Mouse (Mus musculus): ENCODE results near the gene Scn8a. TPM values are rescaled to one million over a fixed set of nuclear protein-coding genes. Genes with fewer than 3 reads are reported as not detected.

Gene Scn8a
- polyA plus RNA-seq, 1 experiment: 107 TPM

DNA sequence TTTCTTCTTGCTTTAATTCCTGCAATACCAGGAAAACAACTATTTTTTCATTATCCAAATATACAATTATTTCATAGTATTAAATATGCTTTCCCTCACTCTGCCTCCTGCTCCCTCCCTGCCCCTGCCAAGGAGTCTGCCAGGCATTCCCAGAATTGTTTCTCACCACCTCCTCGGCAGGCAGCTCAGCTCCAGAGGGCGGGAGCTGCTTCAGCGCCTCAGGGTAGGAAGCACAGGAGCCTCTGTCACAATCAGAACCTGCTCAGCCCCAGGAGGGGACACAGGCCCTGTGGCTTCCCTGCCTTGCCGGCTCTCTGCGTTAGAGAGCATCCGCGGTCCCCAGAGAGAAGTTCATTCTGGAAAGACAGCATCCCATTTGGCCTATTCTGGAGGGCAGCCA lies 36.9 kb upstream of the Scn8a start:
- no peak overlapping the region for H3K4me3 ChIP-seq (replicated peaks; ENCODE audit: insufficient read depth, low read depth, low read length)
- H3K27me3 ChIP-seq (ENCODE audit: control insufficient read depth, insufficient read depth, low read length): no peaks in the 10 kb centered on the region
- 31% methylated on average over 7 of the region's 7 CpGs for WGBS
- DNase-seq: no peak
- TF ChIP-seq CTCF (IDR thresholded peaks at IDR 0.05; ENCODE audit: borderline replicate concordance, insufficient read depth, low read depth, low read length) (no peak), POLR2A (IDR thresholded peaks at IDR 0.05; ENCODE audit: borderline replicate concordance, insufficient read depth, low read length) (no peak)
- no peak overlapping the region for H3K27ac ChIP-seq (ENCODE audit: insufficient read depth, low read length)
- no peaks in the 10 kb centered on the region for H3K4me1 ChIP-seq (ENCODE audit: control insufficient read depth, insufficient read depth, low read length)

DNA sequence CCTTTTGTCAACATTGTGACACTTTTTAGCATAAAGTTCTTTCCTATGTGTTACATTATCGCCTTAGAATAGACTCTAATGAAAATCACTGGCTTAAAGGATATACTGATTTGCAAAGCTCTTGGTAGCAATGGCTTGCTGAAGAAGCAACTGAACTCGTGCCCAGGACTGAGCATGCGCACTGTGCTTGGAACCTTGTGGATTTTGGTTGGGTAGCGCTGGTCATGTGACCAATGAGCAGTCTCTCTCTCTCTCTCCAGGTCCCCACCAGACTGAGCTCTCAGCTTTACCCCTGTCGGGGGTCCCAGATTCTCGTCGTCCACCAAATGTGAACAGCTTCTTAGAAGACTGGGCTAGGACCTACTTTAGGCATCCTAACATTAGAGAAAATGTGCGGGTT lies 32.9 kb upstream of the Scn8a start:
- Histone ChIP-seq H3K4me1 (ENCODE audit: control insufficient read depth, insufficient read depth, low read length) (no peaks in the 10 kb centered on the region), H3K27ac (ENCODE audit: insufficient read depth, low read length) (no peak overlapping the region), H3K4me3 (replicated peaks; ENCODE audit: insufficient read depth, low read depth, low read length) (no peak overlapping the region), H3K27me3 (ENCODE audit: control insufficient read depth, insufficient read depth, low read length) (no peaks in the 10 kb centered on the region)
- DNase-seq: no peak
- no peak for TF ChIP-seq CTCF (IDR thresholded peaks at IDR 0.05; ENCODE audit: borderline replicate concordance, insufficient read depth, low read depth, low read length)
- no peak for TF ChIP-seq POLR2A (IDR thresholded peaks at IDR 0.05; ENCODE audit: borderline replicate concordance, insufficient read depth, low read length)
- 85% methylated on average over 8 of the region's 8 CpGs for WGBS

DNA sequence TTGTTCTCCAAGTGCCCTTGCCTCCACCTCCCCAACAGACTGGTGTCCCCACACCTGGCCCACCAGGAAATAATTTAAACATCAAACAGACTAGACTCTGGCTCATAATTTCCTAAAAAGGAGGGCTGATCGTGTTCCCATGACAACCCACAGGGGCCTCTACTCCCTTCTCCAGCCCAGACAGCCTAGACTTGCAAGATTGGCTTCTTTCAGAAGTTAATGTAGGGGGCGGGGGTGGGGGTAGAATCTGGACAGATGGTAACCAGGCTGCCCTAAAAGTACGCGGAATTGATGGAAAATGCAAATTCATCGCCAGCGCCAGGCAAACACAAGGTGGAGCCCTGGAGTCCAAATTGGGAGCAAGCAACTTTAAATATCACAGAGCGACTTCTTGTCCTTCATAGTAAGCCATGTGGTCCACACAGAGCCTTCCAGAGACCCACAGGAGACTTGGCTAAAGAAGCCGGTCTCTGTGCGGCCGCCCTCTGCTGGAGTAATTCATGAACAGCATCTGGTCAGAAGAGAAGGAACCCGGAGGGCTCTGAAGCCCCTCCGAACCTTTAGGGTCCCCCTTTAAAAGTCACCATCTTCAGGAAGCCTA lies 31.0 kb upstream of the Scn8a start:
- 6% methylated on average over 12 of the region's 12 CpGs for WGBS
- no peak overlapping the region for H3K27ac ChIP-seq (ENCODE audit: insufficient read depth, low read length)
- DNase-seq: peak; percentile 78 to 81
- no peaks in the 10 kb centered on the region for H3K4me1 ChIP-seq (ENCODE audit: control insufficient read depth, insufficient read depth, low read length)
- peak; percentile 72 for TF ChIP-seq CTCF (IDR thresholded peaks at IDR 0.05; ENCODE audit: borderline replicate concordance, insufficient read depth, low read depth, low read length)
- no peak for TF ChIP-seq POLR2A (IDR thresholded peaks at IDR 0.05; ENCODE audit: borderline replicate concordance, insufficient read depth, low read length)
- H3K27me3 ChIP-seq (ENCODE audit: control insufficient read depth, insufficient read depth, low read length): no peaks in the 10 kb centered on the region
- H3K4me3 ChIP-seq (replicated peaks; ENCODE audit: insufficient read depth, low read depth, low read length): no peak overlapping the region

GRCm38 (mm10) chr15:100844336-100844735 lies 25.3 kb upstream of the Scn8a start:
- Histone ChIP-seq H3K4me3 (replicated peaks; ENCODE audit: insufficient read depth, low read depth, low read length) (no peak overlapping the region), H3K4me1 (ENCODE audit: control insufficient read depth, insufficient read depth, low read length) (peaks cover 11% of the 10 kb centered on the region), H3K27me3 (ENCODE audit: control insufficient read depth, insufficient read depth, low read length) (no peaks in the 10 kb centered on the region), H3K27ac (ENCODE audit: insufficient read depth, low read length) (no peak overlapping the region)
- TF ChIP-seq POLR2A (IDR thresholded peaks at IDR 0.05; ENCODE audit: borderline replicate concordance, insufficient read depth, low read length): no peak
- TF ChIP-seq CTCF (IDR thresholded peaks at IDR 0.05; ENCODE audit: borderline replicate concordance, insufficient read depth, low read depth, low read length): no peak
- 92% methylated on average over 7 of the region's 7 CpGs for WGBS
- no peak for DNase-seq

DNA sequence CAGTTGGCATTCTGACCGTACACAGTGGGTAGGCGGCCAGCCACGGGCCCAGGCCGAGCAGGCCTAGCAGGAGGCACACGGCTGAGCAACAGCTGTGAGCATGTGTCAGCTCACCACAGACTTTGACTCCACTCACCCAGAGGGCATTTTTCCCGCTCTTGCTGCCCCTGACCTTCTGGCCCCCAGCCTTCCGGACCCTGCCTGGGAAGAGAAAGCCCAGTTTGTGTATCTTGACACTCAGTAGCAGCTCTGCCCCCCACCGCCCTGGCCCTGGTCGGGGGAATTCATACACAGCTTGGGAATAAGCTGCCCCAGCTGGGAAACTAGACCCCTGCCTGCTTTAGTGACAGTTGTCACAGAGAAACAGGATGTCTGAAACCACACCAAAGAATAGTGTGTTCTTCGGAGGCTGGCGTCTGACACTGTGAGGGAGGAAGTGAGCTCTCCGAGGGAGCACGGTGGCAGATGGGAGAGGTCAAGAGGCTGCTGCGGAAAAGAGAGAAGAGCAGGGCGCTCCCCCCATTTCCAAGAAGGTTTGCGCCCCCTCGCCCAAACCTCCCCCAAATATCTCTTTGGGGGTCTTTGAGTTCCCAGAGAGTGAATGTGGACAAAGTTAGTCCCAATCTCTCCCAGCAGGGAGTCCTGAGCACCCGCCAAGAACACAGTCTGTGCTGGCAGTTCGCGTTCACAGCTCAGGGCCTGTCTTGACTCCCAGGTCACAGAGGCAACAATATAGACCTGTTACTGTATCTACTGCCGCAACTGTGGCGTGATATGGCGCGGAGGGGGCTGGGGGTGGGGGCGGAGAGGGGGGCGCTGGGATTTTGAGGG lies 24.4 kb upstream of the Scn8a start:
- H3K27ac ChIP-seq (ENCODE audit: insufficient read depth, low read length): no peak overlapping the region

GRCm38 (mm10) chr15:100847193-100847592 lies 22.5 kb upstream of the Scn8a start:
- Histone ChIP-seq H3K4me1 (ENCODE audit: control insufficient read depth, insufficient read depth, low read length) (peaks cover 11% of the 10 kb centered on the region), H3K27ac (ENCODE audit: insufficient read depth, low read length) (no peak overlapping the region), H3K4me3 (replicated peaks; ENCODE audit: insufficient read depth, low read depth, low read length) (no peak overlapping the region), H3K27me3 (ENCODE audit: control insufficient read depth, insufficient read depth, low read length) (no peaks in the 10 kb centered on the region)
- TF ChIP-seq CTCF (IDR thresholded peaks at IDR 0.05; ENCODE audit: borderline replicate concordance, insufficient read depth, low read depth, low read length) (0 out of 2 replicates have a peak, but pooled peaks have one; percentile 28), POLR2A (IDR thresholded peaks at IDR 0.05; ENCODE audit: borderline replicate concordance, insufficient read depth, low read length) (no peak)
- no peak for DNase-seq
- WGBS: 90% methylated on average over 6 of the region's 6 CpGs

More for the DNA sequence above, 24.4 kb upstream of the Scn8a start:
- Histone ChIP-seq H3K27me3 (ENCODE audit: control insufficient read depth, insufficient read depth, low read length) (no peaks in the 10 kb centered on the region), H3K4me3 (replicated peaks; ENCODE audit: insufficient read depth, low read depth, low read length) (no peak overlapping the region), H3K4me1 (ENCODE audit: control insufficient read depth, insufficient read depth, low read length) (peaks cover 11% of the 10 kb centered on the region)
- TF ChIP-seq POLR2A (IDR thresholded peaks at IDR 0.05; ENCODE audit: borderline replicate concordance, insufficient read depth, low read length): no peak
- TF ChIP-seq CTCF (IDR thresholded peaks at IDR 0.05; ENCODE audit: borderline replicate concordance, insufficient read depth, low read depth, low read length): no peak
- 18% methylated on average over 26 of the region's 26 CpGs for WGBS
- DNase-seq: peak; percentile 47 to 54

GRCm38 (mm10) chr15:100857586-100857985 lies 12.1 kb upstream of the Scn8a start:
- no peak for TF ChIP-seq POLR2A (IDR thresholded peaks at IDR 0.05; ENCODE audit: borderline replicate concordance, insufficient read depth, low read length)
- no peak for TF ChIP-seq CTCF (IDR thresholded peaks at IDR 0.05; ENCODE audit: borderline replicate concordance, insufficient read depth, low read depth, low read length)
- 89% methylated on average over 3 of the region's 3 CpGs for WGBS

GRCm38 (mm10) chr15:100860856-100861255 lies 8.8 kb upstream of the Scn8a start:
- Histone ChIP-seq H3K27ac (ENCODE audit: insufficient read depth, low read length) (no peak overlapping the region), H3K4me3 (replicated peaks; ENCODE audit: insufficient read depth, low read depth, low read length) (no peak overlapping the region), H3K27me3 (ENCODE audit: control insufficient read depth, insufficient read depth, low read length) (no peaks in the 10 kb centered on the region), H3K4me1 (ENCODE audit: control insufficient read depth, insufficient read depth, low read length) (no peaks in the 10 kb centered on the region)
- no peak for DNase-seq
- TF ChIP-seq CTCF (IDR thresholded peaks at IDR 0.05; ENCODE audit: borderline replicate concordance, insufficient read depth, low read depth, low read length) (no peak), POLR2A (IDR thresholded peaks at IDR 0.05; ENCODE audit: borderline replicate concordance, insufficient read depth, low read length) (no peak)
- 46% methylated on average over 5 of the region's 5 CpGs for WGBS

More at GRCm38 (mm10) chr15:100857586-100857985, 12.1 kb upstream of the Scn8a start:
- no peaks in the 10 kb centered on the region for H3K27me3 ChIP-seq (ENCODE audit: control insufficient read depth, insufficient read depth, low read length)
- no peaks in the 10 kb centered on the region for H3K4me1 ChIP-seq (ENCODE audit: control insufficient read depth, insufficient read depth, low read length)
- DNase-seq: no peak
- H3K4me3 ChIP-seq (replicated peaks; ENCODE audit: insufficient read depth, low read depth, low read length): no peak overlapping the region
- H3K27ac ChIP-seq (ENCODE audit: insufficient read depth, low read length): no peak overlapping the region

All from cerebellum, adult 2 months (tissue).